Mouse (Mus musculus) CH12.LX (cell line): ENCODE data around the gene Gm10447. TPM values are rescaled to one million over a fixed set of nuclear protein-coding genes. Genes with fewer than 3 reads are reported as not detected.

Source experiments
- DNase-seq: peaks from one replicate; pipeline ENCODE4 v3.0.0-alpha.2; 2013; ENCODE audit errors: extremely low read depth
- H3K27ac ChIP-seq: 2 replicates; pipeline ENCODE4 v1.5.1; 2012; ENCODE audit warnings: low read depth, mild to moderate bottlenecking, control low read depth, moderate library complexity; ENCODE audit not compliant: insufficient read depth
- H3K27me3 ChIP-seq: replicated peaks from 2 replicates; pipeline ENCODE3; 2012; ENCODE audit warnings: inconsistent platforms
- H3K36me3 ChIP-seq, 2 experiments: replicated peaks in 1 of 2; 2 replicates each; pipeline versions ENCODE3 to v1.6.1; 2012; ENCODE audit warnings: inconsistent platforms in 1 of 2, low read length in 1 of 2, mild to moderate bottlenecking in 1 of 2, mixed read lengths in 1 of 2, moderate library complexity in 1 of 2; ENCODE audit not compliant: control insufficient read depth in 1 of 2, insufficient read depth in 1 of 2
- H3K4me1 ChIP-seq, 2 experiments: 2 replicates each; pipeline ENCODE4 v1.6.1; 2012; ENCODE audit warnings: inconsistent platforms in 1 of 2, moderate library complexity in 1 of 2; ENCODE audit not compliant: insufficient read depth in 2 of 2, control insufficient read depth in 1 of 2
- H3K4me2 ChIP-seq: 2 replicates; pipeline ENCODE4 v1.6.1; 2012; ENCODE audit warnings: low read depth, mild to moderate bottlenecking, control low read depth; ENCODE audit not compliant: poor library complexity, insufficient read depth, severe bottlenecking
- H3K4me3 ChIP-seq, 3 experiments: fragments of 150-350 bp in 1 of 3; sonication (generic) in 1 of 3; replicated peaks in 1 of 3; 2 replicates each; pipeline versions ENCODE3 to v1.5.1; 2011 to 2012; ENCODE audit warnings: low read depth in 2 of 3, low read length in 2 of 3, mild to moderate bottlenecking in 2 of 3, moderate library complexity in 2 of 3, control low read depth in 1 of 3, improper control_type of control experiment in 1 of 3, inconsistent platforms in 1 of 3, mixed read lengths in 1 of 3; ENCODE audit not compliant: poor library complexity in 1 of 3
- H3K79me2 ChIP-seq: replicated peaks from 2 replicates; pipeline ENCODE4 v1.6.1; 2012; ENCODE audit warnings: mild to moderate bottlenecking, moderate library complexity; ENCODE audit not compliant: control insufficient read depth, poor library complexity, insufficient read depth, severe bottlenecking; ENCODE audit errors: extremely low read depth
- H3K9ac ChIP-seq: 2 replicates; pipeline ENCODE4 v1.6.1; 2012; ENCODE audit warnings: low read depth, mild to moderate bottlenecking, control low read depth, moderate library complexity; ENCODE audit not compliant: insufficient read depth
- H3K9me3 ChIP-seq: replicated peaks from 2 replicates; pipeline ENCODE3; 2012; ENCODE audit warnings: low read length, inconsistent platforms, mixed read lengths
- BHLHE40 ChIP-seq: IDR thresholded peaks from 2 replicates; pipeline ENCODE4 v1.6.1; 2011; ENCODE audit warnings: mild to moderate bottlenecking, low read depth, low read length, improper control_type of control experiment
- CHD1 ChIP-seq: IDR thresholded peaks from 2 replicates; pipeline ENCODE4 v1.6.1; 2012; ENCODE audit warnings: low read depth, low read length, improper control_type of control experiment, inconsistent platforms
- CHD2 ChIP-seq: IDR thresholded peaks from 2 replicates; pipeline ENCODE4 v1.6.1; 2011; ENCODE audit warnings: low read length, improper control_type of control experiment
- E2F4 ChIP-seq: IDR thresholded peaks from 2 replicates; pipeline ENCODE4 v1.6.1; 2011; ENCODE audit warnings: low read depth, low read length, improper control_type of control experiment; ENCODE audit not compliant: insufficient replicate concordance
- ELF1 ChIP-seq: IDR thresholded peaks from 2 replicates; pipeline ENCODE4 v1.6.1; 2014; ENCODE audit warnings: low read depth, mild to moderate bottlenecking, inconsistent platforms, low read length, improper control_type of control experiment
- EP300 ChIP-seq: IDR thresholded peaks from 2 replicates; pipeline ENCODE4 v1.6.1; 2011; ENCODE audit warnings: low read length, improper control_type of control experiment
- ETS1 ChIP-seq: conservative IDR thresholded peaks from 2 replicates; pipeline ENCODE4 v1.6.1; 2012; ENCODE audit warnings: low read depth, mild to moderate bottlenecking, inconsistent platforms, low read length, improper control_type of control experiment, moderate library complexity
- HCFC1 ChIP-seq: IDR thresholded peaks from 2 replicates; pipeline ENCODE4 v1.6.1; 2012; ENCODE audit warnings: low read depth, mild to moderate bottlenecking, inconsistent platforms, low read length, improper control_type of control experiment
- MAZ ChIP-seq: IDR thresholded peaks from 2 replicates; pipeline ENCODE4 v1.6.1; 2012; ENCODE audit warnings: low read depth, mild to moderate bottlenecking, inconsistent platforms, low read length, improper control_type of control experiment, moderate library complexity
- MXI1 ChIP-seq: IDR thresholded peaks from 2 replicates; pipeline ENCODE4 v1.6.1; 2011; ENCODE audit warnings: mild to moderate bottlenecking, low read depth, low read length, improper control_type of control experiment
- NELFE ChIP-seq: IDR thresholded peaks from 2 replicates; pipeline ENCODE4 v1.6.1; 2011; ENCODE audit warnings: low read depth, low read length, improper control_type of control experiment
- NRF1 ChIP-seq: IDR thresholded peaks from 2 replicates; pipeline ENCODE4 v1.6.1; 2014; ENCODE audit warnings: low read depth, mild to moderate bottlenecking, inconsistent platforms, low read length, improper control_type of control experiment, moderate library complexity
- PAX5 ChIP-seq: IDR thresholded peaks from 2 replicates; pipeline ENCODE4 v1.6.1; 2012; ENCODE audit warnings: low read length, inconsistent platforms, mixed read lengths
- POLR2A ChIP-seq: IDR thresholded peaks from 2 replicates; pipeline ENCODE4 v1.6.1; 2011; ENCODE audit warnings: low read depth, mild to moderate bottlenecking, improper control_type of control experiment, low read length
- SIN3A ChIP-seq: IDR thresholded peaks from 2 replicates; pipeline ENCODE4 v1.6.1; 2012; ENCODE audit warnings: low read length, improper control_type of control experiment, inconsistent platforms
- SMC3 ChIP-seq: IDR thresholded peaks from 2 replicates; pipeline ENCODE4 v1.6.1; 2011; ENCODE audit warnings: low read depth, low read length, improper control_type of control experiment
- TBP ChIP-seq: conservative IDR thresholded peaks from 2 replicates; pipeline ENCODE4 v1.6.1; 2011; ENCODE audit warnings: low read depth, low read length, improper control_type of control experiment
- UBTF ChIP-seq: IDR thresholded peaks from 2 replicates; pipeline ENCODE4 v1.6.1; 2012; ENCODE audit warnings: low read depth, mild to moderate bottlenecking, inconsistent platforms, low read length, improper control_type of control experiment, moderate library complexity
- USF1 ChIP-seq: IDR thresholded peaks from 2 replicates; pipeline ENCODE4 v1.6.1; 2014; ENCODE audit warnings: low read depth, mild to moderate bottlenecking, inconsistent platforms, low read length, improper control_type of control experiment
- USF2 ChIP-seq: conservative IDR thresholded peaks from 2 replicates; pipeline ENCODE4 v1.6.1; 2011; ENCODE audit warnings: low read depth, low read length, improper control_type of control experiment
- ZC3H11A ChIP-seq: IDR thresholded peaks from 2 replicates; pipeline ENCODE4 v1.6.1; 2012; ENCODE audit warnings: low read depth, mild to moderate bottlenecking, inconsistent platforms, low read length, improper control_type of control experiment
- dilution Hi-C: fragments of 300-500 bp; cut with MboI; formaldehyde crosslinking; loops from 2 replicates; pipeline ENCODE4 v1.14.3; 2020; ENCODE audit warnings: low sequenced_read_pairs; ENCODE audit not compliant: extremely low pct_unique_long_range_greater_than_20kb, extremely low pct_ligation_motif_present
- in situ Hi-C: fragments of 300-500 bp; cut with MboI; formaldehyde crosslinking; loops from 3 replicates; pipeline ENCODE4 v1.14.3; 2019; ENCODE audit warnings: low sequenced_read_pairs, low pct_ligation_motif_present, low pct_unique_long_range_greater_than_20kb, mixed read lengths
- polyA plus RNA-seq: library from polyadenylated mRNA; unstranded; fragments of >175 nt; gene quantifications from 2 replicates; pipeline ENCODE4 v1.2.1, GENCODE M21; 2012; ENCODE audit warnings: low read depth; ENCODE audit not compliant: insufficient read length
- total RNA-seq, 2 experiments: library from RNA; depleted of rRNA; stranded (reverse); fragments of 300-350 nt in 1 of 2; fragments of >200 nt in 1 of 2; gene quantifications; 2 replicates each; pipeline ENCODE4 v1.2.3; 2012 to 2014

Gene Gm10447
- total and polyA plus RNA-seq, 3 experiments: not detected

DNA sequence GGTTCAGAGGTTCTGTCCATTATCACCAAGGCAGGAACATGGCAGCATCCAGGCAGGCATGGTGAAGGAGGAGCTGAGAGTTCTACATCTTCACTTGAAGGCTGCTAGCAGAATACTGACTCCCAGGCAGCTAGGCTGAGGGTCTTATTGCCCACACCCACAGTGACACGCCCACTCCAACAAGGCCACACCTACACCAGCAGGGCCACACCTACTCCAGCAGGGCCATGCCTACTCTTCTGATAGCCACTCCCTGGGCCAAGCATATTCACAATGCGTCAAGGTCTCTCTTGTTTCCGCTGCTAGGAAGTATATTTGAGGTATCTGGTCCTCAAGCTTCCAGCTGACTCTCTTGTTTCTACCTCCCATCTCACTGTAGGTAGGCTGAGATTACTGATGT is 2.1 kb upstream of the Gm10447 start:
- Histone ChIP-seq H3K4me3 (no peak overlapping the region), H3K9ac (no peak overlapping the region), H3K4me2 (no peak overlapping the region), H3K4me1 (peaks cover under 1 to 4% of the 10 kb centered on the region in 2 experiments; a peak in 2 of 4 replicates), H3K36me3 (no peaks in the 10 kb centered on the region), H3K27me3 (no peaks in the 10 kb centered on the region), H3K79me2 (no peaks in the 10 kb centered on the region), H3K27ac (no peak overlapping the region), H3K9me3 (peaks cover 5% of the 10 kb centered on the region)
- no peak for TF ChIP-seq HCFC1
- TF ChIP-seq CHD1: no peak
- in situ Hi-C loops (no loop called here), dilution Hi-C loops (no loop called here)
- no peak for DNase-seq

DNA sequence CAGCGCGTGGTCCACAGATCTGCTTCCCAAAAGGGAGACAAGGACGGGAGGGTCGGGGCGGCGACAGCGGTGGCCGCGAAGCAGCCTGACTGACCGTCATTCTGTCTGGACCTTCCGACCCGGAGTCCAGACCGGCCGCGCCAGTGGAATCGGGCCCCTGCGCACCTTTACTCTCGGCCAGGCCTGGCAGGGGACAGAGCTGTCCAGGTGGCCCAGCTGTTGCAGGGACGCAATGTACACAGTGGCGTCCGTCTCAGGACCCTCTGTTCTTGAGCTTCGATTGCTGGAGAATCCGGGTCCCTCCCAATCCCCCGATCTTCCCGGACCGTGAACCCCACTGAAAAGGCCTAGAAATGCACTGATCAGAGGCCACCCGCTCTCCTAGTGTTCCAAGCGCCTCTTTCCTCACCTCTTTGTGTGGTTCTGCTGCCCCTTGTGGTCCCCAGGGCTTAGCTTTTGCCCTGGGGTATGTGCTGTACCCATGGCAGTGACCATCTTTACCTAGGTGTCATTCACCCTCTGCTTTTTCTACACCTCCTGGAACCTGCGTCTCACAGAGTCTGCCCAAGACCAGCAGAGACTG is 553 bp upstream of the Gm10447 start:
- H3K27me3 ChIP-seq: peaks cover under 1% of the 10 kb centered on the region
- H3K27ac ChIP-seq: no peak overlapping the region
- H3K36me3 ChIP-seq: no peaks in the 10 kb centered on the region
- no peak for DNase-seq
- H3K79me2 ChIP-seq: no peaks in the 10 kb centered on the region
- H3K4me1 ChIP-seq: peaks cover 2 to 4% of the 10 kb centered on the region in 2 experiments; a peak in 2 of 4 replicates
- in situ Hi-C loops: no loop called here
- H3K9me3 ChIP-seq: peaks cover 5% of the 10 kb centered on the region
- no peak overlapping the region for H3K9ac ChIP-seq
- TF ChIP-seq E2F4: no peak
- no peak overlapping the region for H3K4me3 ChIP-seq
- no peak overlapping the region for H3K4me2 ChIP-seq
- dilution Hi-C loops: no loop called here

DNA sequence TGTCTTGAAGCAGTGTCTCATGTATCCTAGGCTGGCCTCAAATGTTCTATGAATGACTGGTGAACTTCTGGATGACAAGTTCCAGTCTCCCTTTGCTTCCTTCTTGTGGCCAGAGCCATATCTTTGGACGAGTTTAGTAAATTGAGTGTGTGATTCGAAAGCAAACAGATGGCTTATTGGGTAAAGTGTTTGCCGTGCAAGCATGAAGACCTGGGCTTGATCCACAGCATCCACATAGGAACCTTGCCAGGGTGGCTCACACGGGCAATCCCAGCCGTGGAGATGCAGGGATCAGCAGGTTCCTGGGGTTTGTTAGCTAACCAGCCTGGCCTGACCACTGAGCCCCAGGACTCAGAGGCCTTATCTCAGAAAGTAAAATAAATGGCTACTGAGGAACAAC is 3.9 kb downstream of the Gm10447 start:
- Histone ChIP-seq H3K4me3 (no peak overlapping the region), H3K36me3 (no peaks in the 10 kb centered on the region), H3K4me2 (no peak overlapping the region), H3K27ac (no peak overlapping the region), H3K9me3 (peaks cover 5% of the 10 kb centered on the region), H3K79me2 (no peaks in the 10 kb centered on the region), H3K4me1 (0 out of 4 replicates have a peak, but pooled peaks cover 0 to 2% of the 10 kb centered on the region in 2 experiments), H3K27me3 (peaks cover 1% of the 10 kb centered on the region), H3K9ac (no peak overlapping the region)
- in situ Hi-C loops (no loop called here), dilution Hi-C loops (no loop called here)
- no peak for TF ChIP-seq UBTF
- TF ChIP-seq CHD2: no peak
- no peak for TF ChIP-seq E2F4
- TF ChIP-seq ELF1: no peak
- TF ChIP-seq SIN3A: no peak
- TF ChIP-seq PAX5: no peak
- TF ChIP-seq SMC3: no peak
- no peak for TF ChIP-seq USF2
- no peak for TF ChIP-seq NRF1
- no peak for TF ChIP-seq HCFC1
- no peak for TF ChIP-seq MXI1
- no peak for TF ChIP-seq MAZ
- no peak for TF ChIP-seq ZC3H11A
- TF ChIP-seq USF1: no peak
- no peak for TF ChIP-seq NELFE
- TF ChIP-seq BHLHE40: no peak
- TF ChIP-seq EP300: no peak
- no peak for TF ChIP-seq ETS1
- no peak for TF ChIP-seq TBP
- no peak for TF ChIP-seq POLR2A
- no peak for DNase-seq
